Mouse (Mus musculus) hindbrain, embryonic 11.5 days (tissue): ENCODE measurements around the gene Kalrn. TPM values are rescaled to one million over a fixed set of nuclear protein-coding genes. Genes with fewer than 3 reads are reported as not detected.

ENCODE experiments used
- ATAC-seq: fragments of 200-750 bp; cut with Nextera tagmentation; 2 replicates; pipeline ENCODE4 v1.8.0; 2017; ENCODE audit warnings: mild to moderate bottlenecking, moderate TSS enrichment, moderate library complexity; ENCODE audit not compliant: low FRiP score
- DNase-seq: peaks from one replicate; pipeline ENCODE4 v3.0.0-alpha.2; 2015; ENCODE audit warnings: low spot score
- H3K27ac ChIP-seq: fragments of 300-500 bp; sonication (generic); 2 replicates; pipeline ENCODE4 v1.5.1; 2014; ENCODE audit warnings: mild to moderate bottlenecking, low read depth, low read length
- H3K27me3 ChIP-seq: fragments of 300-500 bp; sonication (generic); 2 replicates; pipeline ENCODE4 v1.6.1; 2014; ENCODE audit warnings: mild to moderate bottlenecking, low read length, moderate library complexity, mixed read lengths; ENCODE audit not compliant: control insufficient read depth, insufficient read depth
- H3K36me3 ChIP-seq: fragments of 300-500 bp; sonication (generic); 2 replicates; pipeline ENCODE4 v1.6.1; 2014; ENCODE audit warnings: mild to moderate bottlenecking, low read length, moderate library complexity, mixed read lengths; ENCODE audit not compliant: control insufficient read depth, insufficient read depth
- H3K4me1 ChIP-seq: fragments of 300-500 bp; sonication (generic); replicated peaks from 2 replicates; pipeline ENCODE4 v1.6.1; 2014; ENCODE audit warnings: low read length, mixed read lengths; ENCODE audit not compliant: control insufficient read depth, insufficient read depth
- H3K4me2 ChIP-seq: fragments of 300-500 bp; sonication (generic); replicated peaks from 2 replicates; pipeline ENCODE4 v1.6.1; 2014; ENCODE audit warnings: mild to moderate bottlenecking, low read depth, low read length
- H3K4me3 ChIP-seq: fragments of 300-500 bp; sonication (generic); 2 replicates; pipeline ENCODE4 v1.5.1; 2014; ENCODE audit warnings: low read depth, low read length
- H3K9ac ChIP-seq: fragments of 300-500 bp; sonication (generic); 2 replicates; pipeline ENCODE4 v1.6.1; 2014; ENCODE audit warnings: low read depth, low read length
- H3K9me3 ChIP-seq: fragments of 300-500 bp; sonication (generic); 2 replicates; pipeline ENCODE4 v1.6.1; 2016; ENCODE audit warnings: low read length; ENCODE audit not compliant: control insufficient read depth
- WGBS: fragments of 180-500 bp; shearing (Covaris S2); extraction: QIAGEN DNeasy Blood & Tissue Kit; methylation state at CpG from one replicate; pipeline ENCODE4 v1.1.7; 2014; 5-methylcytosine and 5-hydroxymethylcytosine counted together
- polyA plus RNA-seq: library from polyadenylated mRNA; unstranded; fragments of >200 nt; fragmentation: Nextera tagmentation; extraction: Ambion mirVana; gene quantifications from 2 replicates; pipeline ENCODE4 v1.2.1, GENCODE M21; 2014

Gene Kalrn
- polyA plus RNA-seq, 1 experiment from 2014 or later = 25.6 TPM

DNA sequence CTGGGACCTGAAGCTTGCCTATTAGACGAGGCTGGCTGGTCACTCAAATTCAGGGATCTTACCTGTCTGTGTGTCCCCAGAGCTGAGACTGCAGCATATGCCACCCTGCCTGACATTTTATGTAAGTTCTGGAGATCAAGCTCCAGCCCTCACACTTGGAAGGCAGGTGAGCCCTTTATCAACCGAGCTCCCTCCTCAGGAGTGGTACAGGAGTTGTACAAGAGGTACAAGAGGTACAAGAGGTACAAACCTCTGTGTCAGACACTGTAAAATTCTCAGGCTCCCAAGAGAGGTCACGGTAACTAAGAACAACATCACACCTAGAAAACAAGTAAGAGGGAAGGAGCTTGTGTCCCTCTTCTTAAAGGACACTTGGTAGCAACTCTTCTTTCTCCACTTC lies 217.8 kb downstream of the Kalrn start:
- no peak overlapping the region for H3K9ac ChIP-seq
- DNase-seq (no peak), ATAC-seq (no peak)
- H3K4me1 ChIP-seq = no peaks in the 10 kb centered on the region
- WGBS = 83% methylated on average over 3 of the region's 3 CpGs
- no peaks in the 10 kb centered on the region for H3K36me3 ChIP-seq
- H3K27ac ChIP-seq = no peak overlapping the region
- no peaks in the 10 kb centered on the region for H3K9me3 ChIP-seq
- H3K4me2 ChIP-seq = no peak overlapping the region
- no peak overlapping the region for H3K4me3 ChIP-seq
- no peaks in the 10 kb centered on the region for H3K27me3 ChIP-seq

DNA sequence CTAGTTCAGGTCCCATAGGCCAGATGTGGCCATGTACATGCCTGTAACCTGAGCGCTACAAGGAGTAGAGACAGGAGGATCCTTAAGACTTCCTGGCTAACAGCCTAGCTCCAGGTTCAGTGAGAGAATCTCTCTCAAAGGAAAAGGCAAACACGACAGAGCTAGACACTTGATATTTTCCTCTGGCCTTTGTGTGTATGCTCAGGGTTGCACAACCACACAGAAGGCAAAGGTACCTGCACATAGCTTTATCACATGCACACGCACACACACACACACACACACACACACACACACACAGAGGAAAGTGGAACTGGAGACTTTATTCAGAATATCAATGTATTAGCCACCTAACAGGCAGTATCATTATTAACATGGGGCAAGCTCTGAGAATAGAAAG lies 219.3 kb downstream of the Kalrn start:
- Histone ChIP-seq H3K27ac (no peak overlapping the region), H3K4me1 (no peaks in the 10 kb centered on the region), H3K9me3 (no peaks in the 10 kb centered on the region), H3K27me3 (no peaks in the 10 kb centered on the region), H3K4me3 (no peak overlapping the region), H3K4me2 (no peak overlapping the region), H3K9ac (no peak overlapping the region), H3K36me3 (no peaks in the 10 kb centered on the region)
- DNase-seq (no peak), ATAC-seq (no peak)
- WGBS = 92% methylated on average over 3 of the region's 3 CpGs

DNA sequence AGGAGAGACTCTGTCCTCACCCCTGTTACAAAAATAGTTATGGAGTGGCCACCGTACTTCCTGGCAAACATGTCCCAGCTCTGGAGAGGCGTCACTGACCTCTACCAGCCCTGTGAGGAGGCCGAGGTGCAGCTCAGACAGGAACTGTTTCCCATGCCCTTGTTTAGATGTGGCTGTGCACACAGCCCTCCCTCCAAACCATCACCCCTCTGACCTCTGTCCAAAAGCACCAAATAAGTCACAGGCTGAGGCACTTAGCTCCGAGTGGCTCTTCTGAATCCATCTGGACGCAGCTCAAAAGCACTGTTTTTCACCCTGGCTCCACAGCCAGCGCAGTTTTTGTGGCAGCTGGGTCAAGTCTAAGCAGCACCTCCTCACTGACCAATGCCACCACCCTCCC lies 220.6 kb downstream of the Kalrn start:
- 34% methylated on average over 6 of the region's 6 CpGs for WGBS
- H3K4me1 ChIP-seq = no peaks in the 10 kb centered on the region
- no peaks in the 10 kb centered on the region for H3K9me3 ChIP-seq
- ATAC-seq (no peak), DNase-seq (no peak)
- H3K4me3 ChIP-seq = no peak overlapping the region
- no peak overlapping the region for H3K9ac ChIP-seq
- no peak overlapping the region for H3K4me2 ChIP-seq
- no peak overlapping the region for H3K27ac ChIP-seq
- H3K27me3 ChIP-seq = no peaks in the 10 kb centered on the region
- H3K36me3 ChIP-seq = no peaks in the 10 kb centered on the region

DNA sequence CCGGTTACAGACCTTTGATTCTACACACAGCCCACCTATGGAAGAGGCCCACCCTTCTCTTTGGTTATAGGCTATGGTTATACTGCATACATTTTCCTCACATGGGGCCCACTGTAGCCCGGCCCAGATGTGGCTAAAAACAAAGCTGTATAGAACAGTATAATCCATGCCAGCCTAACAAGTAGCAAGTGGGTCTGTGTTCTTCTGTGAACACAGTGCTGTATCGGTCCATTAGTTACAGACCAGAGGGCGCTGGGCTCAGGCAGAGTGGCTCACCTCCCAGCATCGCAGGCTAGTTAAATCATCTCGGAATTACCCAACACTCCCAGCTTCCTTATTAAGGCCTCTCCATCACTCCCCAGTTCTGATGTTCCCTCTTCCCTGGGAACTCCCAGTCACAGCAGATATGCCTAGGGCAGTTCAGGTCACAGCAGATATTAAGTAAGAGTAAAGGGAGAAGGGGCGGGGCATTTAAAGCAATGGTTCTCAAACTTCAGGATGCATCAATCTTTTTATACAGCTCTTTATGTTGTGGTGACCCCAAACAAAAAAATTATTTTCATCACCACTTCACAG lies 221.7 kb downstream of the Kalrn start:
- 86% methylated on average over 7 of the region's 7 CpGs for WGBS
- no peak overlapping the region for H3K4me3 ChIP-seq
- no peak overlapping the region for H3K4me2 ChIP-seq
- no peak overlapping the region for H3K9ac ChIP-seq
- H3K36me3 ChIP-seq = no peaks in the 10 kb centered on the region
- peak; percentile 17; the same call in 1 of the 2 replicates for ATAC-seq
- DNase-seq = no peak
- H3K27me3 ChIP-seq = no peaks in the 10 kb centered on the region
- no peaks in the 10 kb centered on the region for H3K9me3 ChIP-seq
- H3K4me1 ChIP-seq = no peaks in the 10 kb centered on the region
- H3K27ac ChIP-seq = no peak overlapping the region

DNA sequence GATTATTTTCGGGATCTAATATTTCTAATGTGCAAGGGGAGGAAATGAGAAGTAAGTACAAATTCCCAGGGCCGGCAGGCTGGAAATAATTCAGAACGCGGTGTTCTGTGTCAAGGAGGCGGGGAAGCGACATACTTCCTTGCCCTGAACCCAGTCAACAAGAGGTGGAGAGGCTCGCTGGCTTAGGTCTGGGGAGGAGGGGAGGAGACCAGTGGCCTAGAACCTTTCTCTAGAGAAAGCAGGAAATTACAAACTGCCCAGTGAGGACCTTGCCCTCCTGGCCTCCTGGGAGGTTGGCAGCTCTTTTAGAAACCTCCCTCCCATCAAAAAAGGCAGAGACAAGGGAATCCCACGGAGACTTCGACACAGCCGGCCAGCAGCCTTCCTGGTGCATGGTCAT lies 225.8 kb downstream of the Kalrn start:
- no peaks in the 10 kb centered on the region for H3K9me3 ChIP-seq
- no peaks in the 10 kb centered on the region for H3K27me3 ChIP-seq
- 54% methylated on average over 10 of the region's 10 CpGs for whole genome bisulfite sequencing
- no peak overlapping the region for H3K4me3 ChIP-seq
- no peaks in the 10 kb centered on the region for H3K36me3 ChIP-seq
- no peak for DNase-seq
- no peak overlapping the region for H3K9ac ChIP-seq
- H3K27ac ChIP-seq = no peak overlapping the region
- ATAC-seq = no peak
- no peak overlapping the region for H3K4me2 ChIP-seq
- H3K4me1 ChIP-seq = no peaks in the 10 kb centered on the region

DNA sequence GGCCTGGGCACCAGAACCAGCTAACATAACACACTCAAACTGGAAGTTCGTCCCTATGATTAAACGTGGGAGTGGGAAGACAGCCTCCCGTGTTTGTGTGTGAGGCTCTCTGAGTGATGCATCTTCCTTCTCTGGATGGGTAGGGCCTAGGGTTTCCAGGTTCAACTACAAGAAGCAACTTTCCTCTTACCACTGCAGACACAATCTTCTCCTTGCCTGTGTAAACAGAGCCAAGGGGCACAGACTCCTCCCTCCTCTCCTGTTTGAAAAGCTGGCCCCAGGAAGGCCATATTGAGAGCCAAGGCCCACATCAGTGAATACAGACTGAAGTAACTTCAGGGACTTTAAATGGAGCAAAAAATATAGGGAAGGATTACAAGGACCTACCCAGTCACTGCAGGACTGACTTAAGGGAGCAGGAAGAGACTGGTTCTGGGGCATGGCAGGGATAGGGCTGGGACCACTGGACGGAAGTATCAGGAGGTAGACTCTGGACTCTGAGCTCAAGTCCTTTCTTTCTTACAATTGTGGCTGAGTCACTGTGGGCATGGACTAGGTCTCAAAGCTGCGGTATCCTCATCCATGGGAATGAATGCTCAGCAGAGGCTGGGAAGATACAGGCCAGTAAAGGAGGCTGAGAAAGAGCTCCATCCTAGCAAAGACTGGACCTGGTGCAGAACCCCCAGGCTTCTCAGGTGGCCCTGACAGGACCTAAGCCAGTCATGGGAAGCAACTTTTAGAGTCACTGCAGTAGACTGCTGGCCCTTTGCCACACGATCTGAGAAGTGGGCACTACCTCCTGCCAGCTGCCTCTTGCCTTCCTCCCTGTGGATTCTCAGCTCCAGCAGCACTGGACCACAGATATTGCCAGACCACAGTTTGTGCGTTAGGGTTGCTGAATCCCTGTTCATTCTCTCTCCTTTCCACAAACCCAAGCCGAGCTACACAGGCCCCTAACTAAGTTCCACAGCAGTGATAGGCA lies 228.1 kb downstream of the Kalrn start:
- Histone ChIP-seq H3K36me3 (no peaks in the 10 kb centered on the region), H3K9ac (no peak overlapping the region), H3K4me2 (no peak overlapping the region), H3K27me3 (no peaks in the 10 kb centered on the region), H3K9me3 (no peaks in the 10 kb centered on the region), H3K4me1 (no peaks in the 10 kb centered on the region), H3K27ac (no peak overlapping the region), H3K4me3 (no peak overlapping the region)
- no peak for DNase-seq
- ATAC-seq = no peak
- 86% methylated on average over 8 of the region's 8 CpGs for WGBS

DNA sequence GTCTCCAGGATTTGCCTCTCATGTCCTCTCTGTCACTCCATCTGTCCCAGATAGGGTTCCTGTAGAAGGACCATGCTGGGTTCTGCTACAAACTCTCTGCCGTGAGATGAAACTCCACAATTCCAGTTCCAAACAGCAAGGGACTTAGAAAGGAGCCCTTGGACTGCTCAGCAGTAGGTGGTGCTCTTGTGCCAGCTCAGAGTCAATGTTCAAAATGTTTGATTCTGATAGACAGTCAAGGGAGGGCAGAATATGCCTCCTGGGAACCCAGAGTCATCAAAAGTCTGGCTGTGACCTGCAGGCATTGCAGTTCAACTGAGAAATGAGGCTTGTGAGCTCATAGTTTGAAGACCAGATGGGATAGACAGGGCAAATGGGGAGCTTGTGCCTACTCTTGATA lies 229.4 kb downstream of the Kalrn start:
- H3K4me3 ChIP-seq = no peak overlapping the region
- no peaks in the 10 kb centered on the region for H3K36me3 ChIP-seq
- ATAC-seq (no peak), DNase-seq (peak; percentile 50)
- no peaks in the 10 kb centered on the region for H3K4me1 ChIP-seq
- no peak overlapping the region for H3K9ac ChIP-seq
- H3K27ac ChIP-seq = no peak overlapping the region
- no peak overlapping the region for H3K4me2 ChIP-seq
- no peaks in the 10 kb centered on the region for H3K27me3 ChIP-seq
- H3K9me3 ChIP-seq = no peaks in the 10 kb centered on the region
- WGBS = 54% methylated on average over 1 of the region's 1 CpGs

DNA sequence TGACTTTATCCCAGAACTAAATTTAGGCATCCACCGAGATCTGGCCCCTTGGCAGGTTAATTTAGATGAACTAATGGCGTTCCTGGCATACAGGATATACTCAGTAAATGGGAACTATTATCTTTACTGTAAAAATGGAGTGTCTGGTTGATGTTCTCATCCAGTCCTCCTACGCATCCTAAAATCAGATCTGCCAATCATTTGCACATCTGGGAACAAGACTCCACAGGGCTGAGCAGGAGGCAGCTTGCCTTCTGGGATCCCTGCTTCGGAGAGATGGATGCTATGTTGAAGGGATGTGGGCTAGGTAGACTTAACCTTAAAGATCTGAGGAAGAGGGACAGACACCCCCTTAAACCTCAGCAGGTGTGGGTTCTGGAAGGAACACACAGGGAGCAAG lies 230.2 kb downstream of the Kalrn start:
- Histone ChIP-seq H3K27me3 (no peaks in the 10 kb centered on the region), H3K9me3 (no peaks in the 10 kb centered on the region), H3K36me3 (no peaks in the 10 kb centered on the region), H3K4me3 (no peak overlapping the region), H3K9ac (no peak overlapping the region), H3K4me1 (no peaks in the 10 kb centered on the region), H3K27ac (no peak overlapping the region), H3K4me2 (no peak overlapping the region)
- DNase-seq = no peak
- WGBS = 87% methylated on average over 4 of the region's 4 CpGs
- ATAC-seq = no peak
